Comparison of ENCODE assay signal across 8 mouse cellular contexts in genomic region chr1:77513411-77513941, GRCm38 (mm10). TPM values are rescaled to one million over a fixed set of nuclear protein-coding genes. Genes with fewer than 3 reads are reported as not detected.
A peak's percentile ranks its signal among the peaks of the same experiment; 100 is the strongest.
DNase-seq lines count a peak whose midpoint lies in the region; ATAC-seq and TF ChIP-seq lines count a peak whose summit lies in the region.

No protein-coding gene starts in this region.

- peak; percentile 57 for TF ChIP-seq CTCF in layer of hippocampus, adult 2 months (conservative IDR thresholded peaks at IDR 0.05)
- TF ChIP-seq CTCF in olfactory bulb, adult 2 months (IDR thresholded peaks at IDR 0.05; ENCODE audit: insufficient read depth, low read depth, low read length), result no peak

- H3K36me3 ChIP-seq in forebrain, embryonic 11.5 days (ENCODE audit: control insufficient read depth, insufficient read depth, low read length), result peaks cover 3% of the 10 kb centered on the region; the same call in 1 of the 2 replicates
- no peaks in the 10 kb centered on the region for H3K36me3 ChIP-seq in liver, embryonic 16.5 days (ENCODE audit: control insufficient read depth, insufficient read depth)

- H3K4me3 ChIP-seq in forebrain, embryonic 11.5 days (ENCODE audit: low read depth, low read length), result peak overlapping the region; percentile 79
- peak overlapping the region; percentile 90 for H3K4me3 ChIP-seq in layer of hippocampus, adult 2 months
- peak overlapping the region; percentile 39 for H3K4me3 ChIP-seq in liver, embryonic 16.5 days (ENCODE audit: low read depth, low read length)
- H3K4me3 ChIP-seq in olfactory bulb, adult 2 months (ENCODE audit: insufficient read depth, low read depth, low read length), result peak overlapping the region; percentile 72

- peak; percentile 40 for ATAC-seq in forebrain, embryonic 11.5 days (replicated peaks; ENCODE audit: low FRiP score)
- ATAC-seq in liver, embryonic 16.5 days (ENCODE audit: low read depth), result no peak
- ATAC-seq in activated CD4-positive, CD25-positive, alpha-beta regulatory T cell, adult 4 months, result no peak

- H3K4me1 ChIP-seq in forebrain, embryonic 11.5 days (replicated peaks; ENCODE audit: control insufficient read depth, insufficient read depth, low read length), result peaks cover 19% of the 10 kb centered on the region; the same call in 1 of the 2 replicates
- H3K4me1 ChIP-seq in liver, embryonic 16.5 days (ENCODE audit: control insufficient read depth, low read depth, low read length), result peaks cover 3% of the 10 kb centered on the region
- peaks cover 5% of the 10 kb centered on the region; the same call in 1 of the 2 replicates for H3K4me1 ChIP-seq in olfactory bulb, adult 2 months (ENCODE audit: control insufficient read depth, insufficient read depth, low read length)

- DNase-seq in cerebellum, postnatal 10 days, result peak; percentile 65
- no peak for DNase-seq in cerebellum, adult 9-10 months
- DNase-seq in forebrain, embryonic 11.5 days (ENCODE audit: low spot score), result peak; percentile 81
- peak; percentile 44 for DNase-seq in heart, postnatal 4 days
- DNase-seq in layer of hippocampus, adult 2 months (ENCODE audit: low spot score in 2 of 2), result peak; percentile 55 to 78

- 1% methylated on average over 27 of the region's 27 CpGs for WGBS in forebrain, embryonic 11.5 days
- 2% methylated on average over 27 of the region's 27 CpGs for WGBS in liver, embryonic 16.5 days (ENCODE audit: insufficient replicate concordance)
- WGBS in olfactory bulb, adult 2 months, result 3% methylated on average over 27 of the region's 27 CpGs

- H3K9ac ChIP-seq in forebrain, embryonic 11.5 days (ENCODE audit: low read length), result peak overlapping the region; percentile 85
- H3K9ac ChIP-seq in liver, embryonic 16.5 days (ENCODE audit: low read depth, low read length), result no peak overlapping the region

- H3K27ac ChIP-seq in forebrain, embryonic 11.5 days (ENCODE audit: low read depth, low read length), result peak overlapping the region; percentile 91
- peak overlapping the region; percentile 94 for H3K27ac ChIP-seq in layer of hippocampus, adult 2 months
- no peak overlapping the region for H3K27ac ChIP-seq in liver, embryonic 16.5 days (ENCODE audit: low read length)
- peak overlapping the region; percentile 35 for H3K27ac ChIP-seq in olfactory bulb, adult 2 months (ENCODE audit: insufficient read depth, low read depth, low read length)

- TF ChIP-seq POLR2A in olfactory bulb, adult 2 months (IDR thresholded peaks at IDR 0.05; ENCODE audit: insufficient read depth, low read depth, low read length), result no peak

- peak overlapping the region; percentile 99 for H3K4me2 ChIP-seq in forebrain, embryonic 11.5 days (ENCODE audit: low read depth, low read length, severe bottlenecking)
- H3K4me2 ChIP-seq in liver, embryonic 16.5 days (ENCODE audit: low read depth, low read length), result peak overlapping the region; percentile 38

- H3K27me3 ChIP-seq in forebrain, embryonic 11.5 days (ENCODE audit: control insufficient read depth, insufficient read depth, low read length), result no peaks in the 10 kb centered on the region
- H3K27me3 ChIP-seq in liver, embryonic 16.5 days (ENCODE audit: control insufficient read depth, insufficient read depth, low read depth, low read length), result peaks cover 45% of the 10 kb centered on the region

- H3K9me3 ChIP-seq in forebrain, embryonic 11.5 days (ENCODE audit: control insufficient read depth, low read length), result no peaks in the 10 kb centered on the region
- no peaks in the 10 kb centered on the region for H3K9me3 ChIP-seq in liver, embryonic 16.5 days (replicated peaks; ENCODE audit: control insufficient read depth, low read length)

RNA-seq across cellular contexts. Expression of gene Epha4, which starts 1.4 kb away (rescaled TPM):
- 38.4 and 42.9 TPM in 2 replicates for polyA plus RNA-seq in forebrain, embryonic 11.5 days (2014; fragmentation: Nextera tagmentation; extraction: Ambion mirVana)
- 10 to 100 TPM; 22.4 to 25.4 TPM for total RNA-seq in heart, postnatal 4 days (2021)
- 100 to 1,000 TPM; 334 to 340 TPM for total RNA-seq in layer of hippocampus, adult 2 months (2021)
- 0.22 and 0.30 TPM in 2 replicates for polyA plus RNA-seq in liver, embryonic 16.5 days (2015; fragmentation: Nextera tagmentation; extraction: Ambion mirVana)
- polyA plus RNA-seq in olfactory bulb, adult 2 months (2012; ENCODE audit: insufficient read depth, insufficient read length, low replicate concordance, missing spikeins), result not detected in 2 replicates
- under 1 TPM in 1 of 2 experiments, not detected in 1; 0.12 TPM for polyA plus RNA-seq in activated CD4-positive, CD25-positive, alpha-beta regulatory T cell, adult 4 months (2017; shearing (Covaris generic))

Comparison
In these comparisons a context has a peak if more than half of its experiments do, and no peak if none do; other contexts are left out.
1. H3K4me3 ChIP-seq: peak in every context shown above with its lines; median percentile 90 in layer of hippocampus, adult 2 months; 79 in forebrain, embryonic 11.5 days; 72 in olfactory bulb, adult 2 months; 39 in liver, embryonic 16.5 days.
2. RNA of gene Epha4, which starts 1.4 kb away (polyA plus RNA-seq): not detected in olfactory bulb, adult 2 months and 38.4 to 42.9 TPM in forebrain, embryonic 11.5 days; 0.22 to 0.30 TPM in liver, embryonic 16.5 days and 0.12 TPM in activated CD4-positive, CD25-positive, alpha-beta regulatory T cell, adult 4 months; every median in the first group is over 10 times any median in the second.